Mouse (Mus musculus): Measurements from ENCODE around the gene Aff4.
"Not testable (repeated sequence)": the region's sequence is repeated elsewhere in the genome, so short reads cannot be mapped to it uniquely, and the experiment has no call there.

The Aff4 gene

GRCm38 (mm10) chr11:53336182-53336571 lies 14.5 kb upstream of the Aff4 start:
- ATAC-seq (ENCODE audit: insufficient number of reproducible peaks, low FRiP score, low TSS enrichment) = no peak

- ATAC-seq (ENCODE audit: insufficient number of reproducible peaks, low FRiP score, low TSS enrichment) = no peak
These were observed 13.7 kb upstream of the Aff4 start for GRCm38 (mm10) chr11:53336924-53337323.

- no peak for ATAC-seq (ENCODE audit: insufficient number of reproducible peaks, low FRiP score, low TSS enrichment)
These were observed 12.9 kb upstream of the Aff4 start for GRCm38 (mm10) chr11:53337684-53338083.

- not testable (repeated sequence) for ATAC-seq (ENCODE audit: insufficient number of reproducible peaks, low FRiP score, low TSS enrichment)
These were observed 9.6 kb upstream of the Aff4 start for GRCm38 (mm10) chr11:53341019-53341418.

- no peak for ATAC-seq (ENCODE audit: insufficient number of reproducible peaks, low FRiP score, low TSS enrichment)
These were observed 7.9 kb upstream of the Aff4 start for GRCm38 (mm10) chr11:53342711-53343110.

- ATAC-seq (ENCODE audit: insufficient number of reproducible peaks, low FRiP score, low TSS enrichment) = no peak
These were observed 5.3 kb upstream of the Aff4 start for GRCm38 (mm10) chr11:53345328-53345727.

GRCm38 (mm10) chr11:53345738-53346137 lies 4.9 kb upstream of the Aff4 start:
- ATAC-seq (ENCODE audit: insufficient number of reproducible peaks, low FRiP score, low TSS enrichment) = no peak

- ATAC-seq (ENCODE audit: insufficient number of reproducible peaks, low FRiP score, low TSS enrichment) = no peak
These were observed 750 bp downstream of the Aff4 start for GRCm38 (mm10) chr11:53351224-53351942.

GRCm38 (mm10) chr11:53351943-53352590 lies 1.4 kb downstream of the Aff4 start:
- no peak for ATAC-seq (ENCODE audit: insufficient number of reproducible peaks, low FRiP score, low TSS enrichment)

- ATAC-seq (ENCODE audit: insufficient number of reproducible peaks, low FRiP score, low TSS enrichment) = no peak
These were observed 8.0 kb downstream of the Aff4 start for GRCm38 (mm10) chr11:53358504-53359155.

GRCm38 (mm10) chr11:53367032-53367431 lies 16.4 kb downstream of the Aff4 start:
- no peak for ATAC-seq (ENCODE audit: insufficient number of reproducible peaks, low FRiP score, low TSS enrichment)

- ATAC-seq (ENCODE audit: insufficient number of reproducible peaks, low FRiP score, low TSS enrichment) = no peak
These were observed 28.3 kb downstream of the Aff4 start for GRCm38 (mm10) chr11:53378918-53379317.

GRCm38 (mm10) chr11:53383758-53384428 lies 33.3 kb downstream of the Aff4 start:
- ATAC-seq (ENCODE audit: insufficient number of reproducible peaks, low FRiP score, low TSS enrichment) = no peak

- ATAC-seq (ENCODE audit: insufficient number of reproducible peaks, low FRiP score, low TSS enrichment) = no peak
These were observed 43.2 kb downstream of the Aff4 start for GRCm38 (mm10) chr11:53393856-53394255.

- no peak for ATAC-seq (ENCODE audit: insufficient number of reproducible peaks, low FRiP score, low TSS enrichment)
These were observed 53.0 kb downstream of the Aff4 start for GRCm38 (mm10) chr11:53403638-53404037.

GRCm38 (mm10) chr11:53411738-53412137 lies 61.1 kb downstream of the Aff4 start:
- no peak for ATAC-seq (ENCODE audit: insufficient number of reproducible peaks, low FRiP score, low TSS enrichment)

- ATAC-seq (ENCODE audit: insufficient number of reproducible peaks, low FRiP score, low TSS enrichment) = no peak
These were observed 63.2 kb downstream of the Aff4 start for GRCm38 (mm10) chr11:53413871-53414270.

GRCm38 (mm10) chr11:53418048-53418447 lies 67.4 kb downstream of the Aff4 start:
- ATAC-seq (ENCODE audit: insufficient number of reproducible peaks, low FRiP score, low TSS enrichment) = no peak

- no peak for ATAC-seq (ENCODE audit: insufficient number of reproducible peaks, low FRiP score, low TSS enrichment)
These were observed 72.4 kb downstream of the Aff4 start, which contains the start of gene Leap2 for GRCm38 (mm10) chr11:53423036-53423435. Leap2 (minus strand) TSS chr11:53423170.

GRCm38 (mm10) chr11:53424826-53425225 lies 74.2 kb downstream of the Aff4 start:
- ATAC-seq (ENCODE audit: insufficient number of reproducible peaks, low FRiP score, low TSS enrichment) = no peak

GRCm38 (mm10) chr11:53425251-53425650 lies 74.6 kb downstream of the Aff4 start:
- no peak for ATAC-seq (ENCODE audit: insufficient number of reproducible peaks, low FRiP score, low TSS enrichment)

All from cerebellum, adult (tissue).